Mouse (Mus musculus) T-cell, adult 2 months (primary cell): ENCODE data around the gene Fsip1.
A peak's percentile ranks its signal among the peaks of the same experiment; 100 is the strongest.

ENCODE experiments used
- DNase-seq: peaks from one replicate; pipeline ENCODE4 v3.0.0; 2022; ENCODE audit warnings: low spot score

Fsip1 gene

DNA sequence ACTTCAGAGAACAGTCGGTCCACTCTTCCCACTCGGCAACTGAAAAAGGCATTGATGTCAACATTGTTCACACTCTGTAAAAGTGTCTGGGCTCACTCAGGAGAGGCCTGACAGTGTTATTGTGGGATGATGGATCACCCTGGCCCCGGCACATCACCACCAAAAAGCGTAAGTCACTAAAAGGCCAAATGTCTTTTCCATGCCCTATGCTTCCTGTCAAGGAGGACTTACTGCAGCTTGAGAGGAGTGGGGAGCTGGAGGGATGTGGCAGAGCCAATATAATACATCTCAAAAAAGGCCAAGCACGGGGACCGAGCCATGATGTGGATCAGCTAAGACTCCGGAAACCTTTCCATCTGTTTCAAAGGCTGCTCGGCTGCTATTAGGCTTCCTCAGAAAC, 2.2 kb downstream of the Fsip1 start:
- no peak for DNase-seq

DNA sequence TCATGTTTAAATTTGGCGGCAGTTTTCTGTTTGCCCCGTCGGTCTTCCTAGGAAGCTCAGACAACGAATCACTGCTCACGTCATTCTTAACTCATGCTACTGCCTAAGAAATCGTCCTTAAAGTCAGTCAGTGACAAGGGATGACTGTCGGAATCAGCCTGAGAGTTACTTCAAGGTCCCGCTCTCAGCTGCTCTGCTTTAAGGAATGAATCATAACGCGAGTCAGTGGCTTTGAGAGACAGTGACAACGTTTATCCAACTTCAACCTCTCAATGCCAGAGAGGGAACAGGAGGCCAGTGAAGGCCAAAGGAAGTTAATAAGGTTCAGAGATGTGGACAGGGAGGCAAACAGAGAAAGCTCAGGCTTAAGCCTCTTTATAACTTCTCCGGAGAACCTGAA, 7.8 kb downstream of the Fsip1 start:
- no peak for DNase-seq

DNA sequence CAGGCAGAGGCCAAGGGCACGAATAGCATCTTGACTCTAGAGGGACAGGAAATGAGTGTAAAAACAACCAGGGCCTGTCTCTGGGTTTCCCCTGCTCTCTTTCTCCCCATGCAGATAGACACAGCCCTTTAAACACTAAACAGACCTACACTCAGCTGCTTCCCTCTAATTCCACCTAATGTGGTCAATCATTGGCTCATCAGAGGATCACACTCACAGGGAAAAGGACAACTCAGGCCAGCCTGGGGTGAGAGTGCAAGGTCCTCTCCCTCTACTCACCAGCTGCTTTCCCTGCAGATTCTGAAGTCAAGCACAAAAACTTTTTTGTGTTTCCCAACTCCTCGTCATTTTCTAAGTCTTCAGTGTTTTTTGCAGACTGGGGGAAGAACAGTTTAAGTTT, 8.8 kb downstream of the Fsip1 start:
- no peak for DNase-seq

DNA sequence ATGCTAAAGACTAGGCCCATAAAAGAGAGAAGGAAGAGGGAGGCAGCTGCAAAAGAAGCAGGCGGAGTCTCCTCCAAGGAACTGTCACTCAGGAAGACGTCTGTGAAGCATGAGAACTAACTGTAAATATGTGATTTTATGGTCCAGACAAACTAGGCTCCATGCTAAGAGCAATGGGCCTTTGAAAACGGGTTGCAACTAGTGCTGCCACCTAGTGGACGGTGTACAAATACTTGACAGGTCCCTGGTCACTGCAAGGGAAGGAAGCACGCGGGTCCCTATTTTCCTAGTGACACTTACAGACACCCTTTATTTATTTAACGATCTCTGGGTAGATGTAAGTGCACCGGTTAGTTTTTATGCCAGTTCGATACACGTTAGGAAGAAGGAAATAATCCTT, 10.9 kb downstream of the Fsip1 start:
- peak; percentile 44 for DNase-seq

DNA sequence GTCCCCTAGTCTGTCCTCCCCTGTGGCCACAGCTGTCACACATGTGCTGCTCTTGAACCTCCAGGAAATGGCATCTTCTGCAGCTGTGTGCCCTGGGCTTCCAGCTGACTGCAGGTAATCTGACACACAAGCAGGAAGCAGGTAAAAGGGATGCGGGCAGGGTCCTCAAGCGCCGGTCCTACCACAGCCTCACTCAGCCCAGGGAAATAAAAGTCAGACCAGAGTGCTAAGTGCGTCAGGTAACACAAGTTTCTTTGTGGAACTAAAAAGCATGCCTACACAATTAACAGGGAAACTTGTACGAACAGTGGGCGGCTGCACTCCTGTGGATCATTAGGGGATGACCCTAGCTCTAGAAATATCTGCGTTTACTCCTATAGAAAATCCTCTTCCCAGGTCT, 20.6 kb downstream of the Fsip1 start:
- no peak for DNase-seq

DNA sequence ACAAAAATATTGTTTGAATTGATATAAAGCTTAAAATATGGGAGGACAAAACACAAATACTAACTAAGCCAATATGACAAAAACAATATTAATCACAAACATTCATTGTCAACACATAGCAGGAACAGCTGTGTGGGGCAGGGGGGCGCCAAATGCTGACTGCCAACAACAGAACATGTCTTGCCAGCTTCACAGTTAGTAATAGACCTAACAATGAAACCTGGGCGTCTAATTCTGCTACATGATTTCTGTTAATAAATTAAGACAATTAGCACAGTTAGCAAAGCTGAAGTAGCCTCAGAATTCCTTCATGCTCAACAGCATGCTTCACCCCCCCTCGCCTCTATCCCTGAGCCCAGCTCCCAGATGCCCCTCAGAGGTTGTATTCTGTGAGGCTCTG, 21.2 kb downstream of the Fsip1 start:
- DNase-seq: no peak

DNA sequence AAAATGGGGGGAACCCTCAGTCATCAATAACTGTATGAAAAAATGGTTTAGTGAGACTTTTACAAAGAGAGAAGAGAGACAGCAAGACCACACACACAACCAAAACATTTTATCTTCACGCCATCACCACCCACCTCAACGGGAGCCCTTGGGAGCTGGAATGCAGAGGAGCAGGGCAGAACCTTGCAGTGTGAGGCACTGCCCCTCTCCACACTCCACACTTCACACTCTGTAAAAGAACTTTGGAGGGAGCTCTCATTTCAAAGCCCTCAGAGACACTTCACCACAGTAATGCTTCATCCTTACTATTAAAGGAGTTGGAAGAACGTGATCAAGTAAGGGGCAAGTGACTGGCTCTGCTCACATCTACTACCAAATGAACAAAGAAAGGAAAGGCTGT, 26.2 kb downstream of the Fsip1 start:
- no peak for DNase-seq

DNA sequence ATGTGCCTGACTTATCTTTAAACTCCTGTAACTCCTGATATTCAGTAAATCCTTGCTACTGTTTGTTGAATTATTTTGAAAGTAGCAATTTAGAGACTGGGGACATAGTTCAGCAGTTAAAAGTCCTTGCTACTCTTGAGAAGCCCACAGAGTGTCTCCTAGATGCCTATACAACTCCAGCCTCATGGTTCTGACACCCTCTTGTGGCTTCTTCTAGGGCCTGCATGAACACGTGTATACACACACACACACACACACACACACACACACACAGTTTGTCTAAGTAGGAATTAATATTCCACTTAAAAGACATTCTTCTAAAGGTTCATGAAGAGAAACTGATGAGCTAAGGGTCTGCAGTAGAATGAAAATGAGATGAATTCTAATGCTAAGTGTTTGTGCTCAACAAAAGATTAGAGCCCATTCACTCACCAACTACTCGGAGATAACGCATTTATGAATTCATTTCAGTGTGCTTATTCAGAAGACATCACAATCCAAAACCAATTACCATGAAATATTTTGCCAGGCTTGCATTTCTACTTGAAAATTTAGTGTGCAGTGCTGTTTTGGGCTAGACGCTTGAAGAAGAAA, 28.2 kb downstream of the Fsip1 start:
- no peak for DNase-seq

DNA sequence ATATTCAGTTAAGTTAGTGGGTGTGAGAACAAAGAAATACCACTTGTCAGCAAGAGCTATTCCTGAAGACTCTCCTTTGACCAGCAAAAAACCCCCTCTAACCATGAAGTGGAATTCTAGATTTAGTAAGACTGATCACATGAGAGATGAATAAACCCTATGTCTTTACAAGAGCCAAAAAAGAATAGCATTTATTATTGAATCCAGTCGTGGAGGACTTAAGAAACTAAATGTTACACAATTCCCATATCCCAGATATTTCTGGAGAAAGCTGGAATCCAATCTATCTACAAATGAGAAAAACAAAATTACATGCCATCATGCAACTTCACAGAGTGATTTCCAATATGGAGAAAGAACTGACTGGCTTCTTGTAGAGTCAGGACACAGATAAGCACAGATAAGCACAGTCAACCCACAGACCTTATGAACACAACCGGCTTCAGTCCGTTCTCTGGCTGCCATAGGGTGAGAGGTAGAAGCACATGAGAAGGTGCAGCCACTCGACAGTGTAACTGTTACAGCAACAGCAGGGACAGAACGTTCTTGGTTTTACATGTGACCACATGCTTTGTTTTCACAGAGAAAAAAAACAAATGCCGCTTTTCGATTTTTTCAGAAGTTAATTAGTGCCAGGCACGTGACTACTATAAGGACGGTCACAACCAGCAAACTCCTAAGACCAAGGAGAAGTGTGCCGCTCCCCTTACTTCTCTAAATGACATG, 31.3 kb downstream of the Fsip1 start:
- no peak for DNase-seq

DNA sequence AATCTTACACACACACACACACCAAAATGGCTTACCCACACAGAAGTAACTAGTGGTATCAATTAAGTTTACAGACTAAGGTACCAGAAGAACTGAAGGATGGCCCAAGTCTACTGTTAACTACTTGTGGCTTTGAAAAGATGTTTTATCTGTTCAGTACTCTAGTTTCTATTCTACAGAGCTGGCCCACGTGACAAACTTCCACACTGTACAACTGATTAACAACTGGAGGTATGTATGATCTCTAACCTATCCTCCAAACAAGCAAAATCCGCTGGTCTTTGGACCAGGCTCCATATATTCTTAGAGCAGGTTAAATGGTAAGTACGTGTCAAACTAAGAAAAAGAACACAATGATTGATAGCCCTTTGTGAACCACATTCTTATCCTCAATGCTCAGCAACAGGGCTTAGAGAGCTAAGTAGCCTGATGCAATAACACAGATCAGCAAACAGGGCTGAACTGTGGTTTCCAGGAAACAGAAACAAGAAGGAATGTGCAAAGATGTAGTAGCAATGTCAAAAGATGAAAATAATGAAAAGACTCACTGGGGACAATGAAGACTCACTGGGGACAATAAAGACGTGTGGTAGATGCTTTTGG, 38.7 kb downstream of the Fsip1 start:
- no peak for DNase-seq

DNA sequence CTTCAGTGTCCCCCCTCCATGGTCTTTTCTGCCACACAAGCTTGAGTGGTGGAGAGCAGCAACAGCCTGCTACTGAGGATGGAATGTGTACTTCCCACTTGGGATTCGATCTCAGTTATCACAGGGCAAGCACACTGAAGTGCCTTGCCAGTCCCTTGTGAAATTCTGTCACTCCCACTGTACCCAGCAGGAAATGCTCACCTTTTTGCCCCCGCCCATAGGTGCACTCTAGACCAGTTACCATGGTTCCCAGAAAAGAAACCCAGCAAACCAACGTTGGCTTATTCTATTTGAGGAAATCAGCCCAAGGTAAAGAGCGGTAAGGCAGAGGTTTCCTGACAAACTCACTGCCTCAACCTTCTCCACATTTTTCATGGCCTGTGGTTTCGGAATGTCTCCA, 47.1 kb downstream of the Fsip1 start:
- DNase-seq: no peak

DNA sequence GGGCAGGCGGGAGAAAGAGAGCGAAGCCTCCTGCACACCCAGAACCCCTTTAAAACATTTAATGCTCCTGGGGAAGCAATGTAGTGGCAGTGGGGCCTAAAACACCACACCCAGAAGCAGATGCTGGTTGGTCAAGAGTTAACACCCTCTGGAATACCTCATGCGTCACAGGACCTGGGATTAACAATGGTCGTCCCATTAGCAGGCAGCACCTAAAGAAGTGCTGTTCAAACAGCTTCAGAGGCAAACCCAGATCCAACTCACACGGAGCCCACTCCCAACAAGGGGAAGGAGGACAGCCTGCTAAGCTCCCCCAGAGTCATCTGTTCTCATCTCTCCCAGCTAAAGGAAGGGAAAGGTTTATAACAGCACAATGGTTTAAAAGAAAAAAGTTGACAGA, 48.1 kb downstream of the Fsip1 start:
- no peak for DNase-seq

DNA sequence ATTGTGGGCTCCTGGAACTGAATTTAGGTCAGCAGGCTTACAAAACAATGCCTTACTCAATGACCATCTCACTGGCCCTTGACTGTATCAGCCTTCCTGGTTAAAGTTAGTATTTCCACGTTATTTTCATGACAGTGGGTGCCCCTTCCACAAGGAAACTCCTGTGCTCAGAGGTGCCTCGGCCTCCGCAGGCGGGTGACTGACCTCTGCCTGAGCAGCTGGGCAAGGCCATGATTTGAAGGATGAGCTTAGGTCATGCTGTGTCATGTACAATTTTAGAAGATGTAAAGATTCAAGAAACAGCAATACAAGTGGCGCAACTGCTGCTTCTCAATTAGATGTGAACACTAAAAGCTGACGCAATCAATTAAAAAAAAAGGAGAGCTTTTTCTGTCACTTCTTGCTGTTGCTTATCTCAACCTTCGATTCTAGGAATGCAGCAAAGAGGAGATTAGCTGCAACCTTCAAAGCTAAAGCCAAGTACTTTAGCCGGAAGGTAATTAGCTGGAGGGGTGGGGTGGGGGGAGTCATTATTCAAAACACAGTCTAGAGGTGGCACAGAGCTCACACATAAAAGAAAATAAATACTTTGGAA, 50.7 kb downstream of the Fsip1 start:
- no peak for DNase-seq

DNA sequence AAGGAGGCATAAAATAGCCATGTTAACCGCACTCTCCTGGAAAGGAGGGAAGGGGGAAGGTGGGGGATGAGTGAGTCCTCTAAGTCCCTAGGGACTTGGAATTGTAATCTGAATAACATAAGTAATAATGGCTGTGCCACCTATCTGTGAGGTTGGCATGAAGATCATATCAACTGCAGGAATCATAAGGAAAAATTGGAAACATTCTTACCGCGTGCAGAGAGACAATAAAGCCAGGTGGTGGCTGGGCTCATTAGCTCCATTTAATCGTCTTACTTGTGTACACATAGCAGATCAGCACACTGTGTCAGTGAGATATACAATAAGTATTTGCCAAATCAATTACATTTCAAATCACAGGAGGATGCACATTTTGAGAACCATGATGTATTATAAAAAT, 52.1 kb downstream of the Fsip1 start:
- DNase-seq: no peak

DNA sequence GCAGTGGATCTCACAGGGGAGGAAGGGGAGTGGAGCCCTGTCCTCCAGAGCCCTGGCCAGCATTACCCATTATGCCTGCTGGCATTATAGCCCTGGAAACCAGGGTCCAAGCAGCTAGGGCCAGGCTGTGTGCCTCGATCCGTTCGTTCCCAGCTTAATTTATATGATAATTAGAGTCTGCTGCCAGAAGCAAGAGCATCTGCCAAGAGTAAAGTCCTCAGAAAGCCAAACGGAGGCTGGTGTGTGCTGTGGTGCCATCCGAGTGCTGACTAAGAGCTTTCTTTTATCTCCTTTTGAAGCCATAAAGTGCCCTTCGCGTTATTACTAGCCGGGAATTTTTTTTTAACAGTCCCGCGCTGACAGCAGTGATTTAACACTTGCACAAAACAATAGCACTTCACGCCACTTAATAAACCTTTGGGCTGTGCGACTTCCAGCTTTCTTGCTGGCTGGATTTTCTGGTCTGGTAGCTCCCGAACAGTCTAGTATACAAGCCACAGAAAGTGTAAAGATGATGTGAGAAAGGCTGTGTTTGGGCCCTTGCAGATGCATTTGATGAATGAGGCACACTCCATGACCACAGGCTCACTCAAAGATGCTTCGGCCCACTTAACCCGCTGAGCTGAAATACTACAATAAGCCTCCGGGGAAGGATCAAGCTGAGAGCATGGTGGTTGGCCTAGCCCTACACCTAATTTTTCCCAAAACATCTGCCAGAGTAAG, 52.9 kb downstream of the Fsip1 start:
- no peak for DNase-seq

DNA sequence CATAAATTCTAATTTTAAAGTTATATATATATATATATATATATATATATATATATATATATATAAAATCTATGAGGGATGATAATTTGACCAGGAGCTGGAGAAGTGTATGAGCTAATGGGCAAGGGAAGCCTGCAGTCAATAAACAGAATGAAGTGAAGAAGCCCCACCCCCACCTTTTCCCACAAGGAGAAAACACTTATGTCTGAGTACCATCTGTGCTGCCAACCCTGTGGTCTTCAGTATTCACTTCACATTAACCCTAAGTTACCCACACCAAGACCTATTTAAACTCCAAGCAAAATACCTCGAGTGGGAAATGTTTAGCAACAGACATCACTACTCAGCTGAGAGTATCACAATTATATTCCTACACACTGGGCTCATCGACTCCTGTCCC, 53.8 kb downstream of the Fsip1 start:
- no peak for DNase-seq

DNA sequence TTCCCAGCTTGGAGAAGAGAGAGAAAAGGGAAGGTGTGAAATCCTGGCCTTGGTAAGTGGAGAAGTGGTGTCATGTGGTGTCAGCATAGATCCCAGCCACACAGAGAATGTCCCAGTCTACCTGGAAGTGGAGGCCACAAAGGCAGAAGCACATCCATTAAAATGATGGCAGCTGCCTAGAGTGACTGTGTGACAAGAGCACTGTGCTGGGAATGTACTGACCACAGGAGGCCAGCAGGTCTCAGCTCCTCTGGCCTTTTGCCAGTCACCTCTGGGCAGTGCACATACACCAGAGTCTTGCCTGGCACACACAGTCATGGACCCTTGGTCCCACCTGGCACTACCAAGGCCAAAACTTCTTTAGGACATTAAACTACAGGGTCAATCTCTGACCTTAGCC, 54.8 kb downstream of the Fsip1 start:
- DNase-seq: no peak

DNA sequence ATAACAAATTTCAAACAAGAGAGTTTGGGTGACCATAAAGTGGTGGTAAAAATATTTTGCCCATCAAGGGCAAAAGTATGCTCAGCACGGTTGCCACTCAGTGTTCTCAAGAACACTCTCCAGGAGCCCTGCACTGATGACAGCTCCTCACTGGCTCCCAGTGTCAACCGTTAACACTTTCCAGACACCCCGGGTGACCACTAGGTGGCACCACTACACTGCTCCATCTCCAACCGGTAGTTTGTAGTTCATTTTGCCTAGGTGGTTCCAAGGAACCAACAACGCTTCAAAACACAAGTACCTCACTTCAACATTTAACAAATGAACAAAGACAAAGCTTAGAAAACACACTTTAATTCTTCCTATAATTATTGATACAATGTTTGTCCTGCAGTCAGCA, 56.9 kb downstream of the Fsip1 start:
- DNase-seq: peak; percentile 62

DNA sequence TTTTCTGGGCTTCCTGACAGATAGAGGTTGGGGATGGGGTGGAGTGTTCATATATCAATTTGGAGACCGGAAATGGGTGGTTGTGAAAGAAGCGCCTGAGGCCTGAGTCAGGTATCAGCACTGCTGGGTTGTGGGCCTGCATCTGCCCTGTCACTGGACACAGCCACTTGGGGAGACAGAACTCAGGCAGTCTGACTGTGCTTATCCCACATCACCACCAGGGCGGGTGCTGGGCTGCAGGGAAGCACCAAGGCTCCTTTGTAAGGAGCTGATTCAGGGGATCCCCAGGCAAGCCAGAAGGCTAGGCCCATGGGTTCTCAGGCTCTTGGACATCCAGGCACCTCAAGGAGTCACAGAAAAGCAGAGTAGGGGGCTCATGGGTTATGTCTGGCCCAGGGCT, 59.8 kb downstream of the Fsip1 start:
- DNase-seq: no peak

DNA sequence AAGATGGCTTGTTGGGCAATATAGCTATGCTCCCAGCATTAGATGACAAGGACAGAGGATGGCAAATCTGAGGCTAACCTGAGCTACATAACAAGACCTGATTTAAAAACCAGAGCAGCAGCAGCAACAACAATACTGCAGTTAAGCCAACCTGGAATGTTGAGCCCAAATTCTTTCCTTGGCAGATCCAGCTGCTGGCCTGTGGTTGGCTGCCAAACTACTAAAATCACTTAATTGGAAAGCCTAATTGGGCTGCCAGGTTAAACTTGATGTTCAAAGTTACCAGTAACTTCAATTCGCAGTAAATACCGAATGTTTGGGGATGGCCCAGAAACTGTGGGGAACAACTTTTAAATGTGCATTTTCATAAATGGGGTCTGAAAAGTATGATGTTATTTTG, 74.6 kb downstream of the Fsip1 start:
- no peak for DNase-seq

DNA sequence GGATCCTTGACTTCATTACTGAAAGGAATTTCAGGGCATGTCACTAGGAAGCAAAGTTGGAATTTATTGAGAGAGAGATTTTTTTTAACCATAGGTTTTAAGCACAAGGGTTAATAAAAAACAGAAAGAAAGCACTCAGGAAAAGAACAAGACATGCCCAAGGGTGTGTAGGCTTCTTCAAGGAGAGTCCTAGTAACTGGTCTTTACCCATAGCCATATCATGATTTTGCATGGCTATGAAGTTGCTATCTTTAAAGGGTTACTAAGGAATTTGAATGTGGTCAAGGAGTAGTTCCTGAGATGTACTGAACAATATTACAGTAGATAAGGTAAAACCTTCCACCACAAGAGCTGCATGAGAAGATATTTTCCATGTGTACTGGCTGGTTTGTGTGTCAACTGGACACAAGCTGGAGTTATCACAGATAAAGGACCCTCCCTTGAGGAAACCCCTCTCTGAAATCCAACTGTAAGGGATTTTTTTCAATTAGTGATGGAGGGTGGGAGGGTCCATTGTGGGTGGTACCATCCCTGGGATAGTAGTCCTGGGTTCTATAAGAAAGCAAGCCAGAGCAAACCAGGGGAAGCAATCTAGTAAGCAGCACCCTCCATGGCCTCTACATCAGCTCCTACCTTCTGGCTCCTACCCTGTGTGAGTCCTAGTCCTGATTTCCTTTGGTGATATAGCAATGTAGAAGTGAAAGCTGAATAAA, 76.7 kb downstream of the Fsip1 start:
- no peak for DNase-seq

DNA sequence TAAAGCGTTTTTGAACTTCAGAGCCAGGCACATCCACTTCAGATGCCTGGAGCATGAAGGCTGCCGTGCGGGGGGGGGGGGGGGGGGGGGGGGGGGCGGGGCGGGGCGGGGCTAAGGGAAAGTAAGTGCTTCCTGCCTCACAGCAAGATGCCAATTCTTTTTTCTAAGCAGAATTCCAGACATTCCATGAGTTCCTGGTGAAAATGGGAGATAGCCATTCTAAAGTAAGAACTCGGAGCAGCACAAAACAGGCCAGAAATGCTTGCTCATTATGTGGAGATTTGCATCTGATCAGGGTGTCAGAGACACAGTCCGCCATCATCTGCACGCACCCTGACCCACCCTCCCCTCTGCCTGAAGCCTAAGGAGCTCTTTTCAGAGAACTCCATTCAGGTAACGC, 77.3 kb downstream of the Fsip1 start:
- no peak for DNase-seq
